Mouse (Mus musculus): ENCODE data around the gene Parp16. TPM values are rescaled to one million over a fixed set of nuclear protein-coding genes. Genes with fewer than 3 reads are reported as not detected.

The Parp16 gene
- 15.5 and 23.2 TPM in 2 replicates for polyA plus RNA-seq (2012; rRNA removed)

GRCm38 (mm10) chr9:65195053-65195452 lies at the start of gene Parp16:
Gene Parp16, plus strand, starts transcription at chr9:65195353.

GRCm38 (mm10) chr9:65264959-65265358 lies 69.8 kb downstream of the Parp16 start, which contains the start of gene Cilp:
Gene Cilp, plus strand, starts transcription at chr9:65265180.

Other genes with a start within 250 kb of the Parp16 start
- 0.03 TPM in 1 of 2 replicates, not detected in the other for gene Slc24a1, start 243.7 kb upstream of the Parp16 start, polyA plus RNA-seq (2012; rRNA removed)
- 14.2 and 15.7 TPM in 2 replicates for gene Ints14, start 234.4 kb upstream of the Parp16 start, polyA plus RNA-seq (2012; rRNA removed)
- 104 and 125 TPM in 2 replicates for gene Hacd3, start 173.7 kb upstream of the Parp16 start, polyA plus RNA-seq (2012; rRNA removed)
- 34.8 and 53.4 TPM in 2 replicates for gene Dpp8, start 162.9 kb upstream of the Parp16 start, polyA plus RNA-seq (2012; rRNA removed)
- gene Igdcc4, start 93.9 kb upstream of the Parp16 start, polyA plus RNA-seq (2012; rRNA removed) = 42.9 and 44.7 TPM in 2 replicates
- gene Igdcc3, start 54.2 kb upstream of the Parp16 start, polyA plus RNA-seq (2012; rRNA removed) = 4.5 and 5.3 TPM in 2 replicates
- gene Cilp, start 69.8 kb downstream of the Parp16 start, polyA plus RNA-seq (2012; rRNA removed) = 5.6 TPM in 2 replicates
- gene Clpx, start 98.9 kb downstream of the Parp16 start, polyA plus RNA-seq (2012; rRNA removed) = 10.1 and 13.0 TPM in 2 replicates
- gene Pdcd7, start 150.8 kb downstream of the Parp16 start, polyA plus RNA-seq (2012; rRNA removed) = 23.7 and 33.8 TPM in 2 replicates
- 0.47 and 0.72 TPM in 2 replicates for gene Ubap1l, start 165.7 kb downstream of the Parp16 start, polyA plus RNA-seq (2012; rRNA removed)
- 0.62 and 1.0 TPM in 2 replicates for gene Kbtbd13, start 196.3 kb downstream of the Parp16 start, polyA plus RNA-seq (2012; rRNA removed)
- gene Rasl12, start 203.2 kb downstream of the Parp16 start, polyA plus RNA-seq (2012; rRNA removed) = 16.0 and 16.6 TPM in 2 replicates
- not detected in 2 replicates for gene Slc51b, start 227.6 kb downstream of the Parp16 start, polyA plus RNA-seq (2012; rRNA removed)
- 8.1 and 11.0 TPM in 2 replicates for gene Mtfmt, start 240.4 kb downstream of the Parp16 start, polyA plus RNA-seq (2012; rRNA removed)